13 mouse cellular contexts compared by ENCODE assay signal in the genomic region with DNA sequence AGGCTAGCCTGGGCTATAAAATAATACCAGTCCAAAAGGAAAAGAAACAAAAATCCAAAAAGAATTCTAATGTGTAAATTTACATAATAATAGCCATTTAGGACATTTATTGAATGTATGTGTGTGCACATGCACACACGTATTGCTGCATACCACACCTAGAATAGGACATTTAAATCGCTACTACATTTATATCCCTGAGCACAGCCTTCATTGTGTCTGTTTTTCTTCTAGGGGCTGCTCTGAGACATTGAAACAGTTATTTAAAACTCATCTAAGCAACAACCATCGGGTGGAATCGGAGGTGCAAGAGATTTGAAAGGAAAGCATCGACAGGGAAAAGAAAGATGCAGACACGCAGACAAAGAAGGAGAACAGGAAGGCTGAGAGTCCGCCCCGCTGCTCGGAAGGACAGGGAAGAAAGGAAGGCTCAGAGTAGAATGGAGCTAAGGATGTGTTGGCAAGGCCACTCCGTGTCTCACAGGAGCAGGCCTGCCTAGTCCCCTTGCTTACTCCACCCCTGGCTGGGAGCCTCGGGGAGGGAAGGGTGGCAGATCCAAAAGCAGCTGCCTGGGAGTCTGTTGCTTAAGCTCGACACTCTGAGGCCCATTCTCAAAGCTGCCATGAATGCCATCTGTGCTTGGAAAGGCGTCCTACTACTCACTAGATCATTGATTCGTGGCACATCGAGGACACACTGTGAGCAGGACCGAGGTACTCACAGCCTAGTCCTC. TPM values are rescaled to one million over a fixed set of nuclear protein-coding genes. Genes with fewer than 3 reads are reported as not detected.
A peak's percentile ranks its signal among the peaks of the same experiment; 100 is the strongest.
DNase-seq lines count a peak whose midpoint lies in the region; ATAC-seq lines count a peak whose summit lies in the region.
"Had no signal": no experiment of that assay in that cellular context is flagged by ENCODE, and none has a peak within 500 bp of the region (broad histone marks: within the 10 kb centered on the region; RNA-seq: fewer than 3 reads in every experiment).

No protein-coding gene starts in this region.

- intact Hi-C loops in gastrocnemius, postnatal 36 days (cut with DNase I) = no loop called here
- intact Hi-C loops in left cerebral cortex, postnatal 25 days (cut with DNase I) = no loop called here

- no peak overlapping the region for H3K9ac ChIP-seq in intestine, embryonic 16.5 days (ENCODE audit: low read depth, low read length)

- H3K4me3 ChIP-seq in intestine, embryonic 16.5 days (ENCODE audit: low read length) = no peak overlapping the region
- H3K4me3 ChIP-seq: heart, adult 2 months had no signal

- peak; percentile 61 for DNase-seq in brain, adult 2 months (ENCODE audit: low read depth, low spot score)
- DNase-seq in brain, embryonic 18.5 days (ENCODE audit: low read depth, low spot score) = peak; percentile 72
- DNase-seq in gastrocnemius, postnatal 36 days = peak; percentile 8 to 27
- peak; percentile 13 to 42 for DNase-seq in left cerebral cortex, postnatal 25 days (ENCODE audit: low spot score in 2 of 2)
- DNase-seq in ovary, postnatal 36 days (ENCODE audit: low spot score) = no peak
- DNase-seq in thymus, postnatal 0 days (ENCODE audit: low spot score) = no peak
- no peak for DNase-seq in adrenal gland, adult 8-10 months
- DNase-seq: adrenal gland, adult 2 months; embryo, embryonic 11 days; kidney, postnatal 10 days had no signal

- no peaks in the 10 kb centered on the region for H3K36me3 ChIP-seq in intestine, embryonic 16.5 days (ENCODE audit: control insufficient read depth, insufficient read depth, low read length)
- H3K36me3 ChIP-seq: G1E had no signal

- H3K27ac ChIP-seq in intestine, embryonic 16.5 days (ENCODE audit: low read length) = no peak overlapping the region
- H3K27ac ChIP-seq: heart, adult 2 months had no signal

- H3K4me2 ChIP-seq in intestine, embryonic 16.5 days (ENCODE audit: low read depth, low read length) = no peak overlapping the region

- 67% methylated on average over 16 of the region's 16 CpGs for WGBS in intestine, embryonic 16.5 days

- H3K4me1 ChIP-seq in intestine, embryonic 16.5 days (ENCODE audit: control insufficient read depth, insufficient read depth, low read length) = no peaks in the 10 kb centered on the region

- no peaks in the 10 kb centered on the region for H3K27me3 ChIP-seq in intestine, embryonic 16.5 days (replicated peaks; ENCODE audit: control insufficient read depth, insufficient read depth, low read length)

- H3K9me3 ChIP-seq in intestine, embryonic 16.5 days (ENCODE audit: control insufficient read depth, low read length) = no peaks in the 10 kb centered on the region
- H3K9me3 ChIP-seq: G1E had no signal

- no peak for ATAC-seq in intestine, embryonic 16.5 days

RNA-seq across cellular contexts. Expression of gene Jmy, which starts 11.0 kb away (rescaled TPM):
- 10 to 100 TPM; 23.5 to 26.7 TPM for total RNA-seq in gastrocnemius, postnatal 36 days (2021)
- total RNA-seq in left cerebral cortex, postnatal 25 days (2021) = 10 to 100 TPM; 35.0 to 41.9 TPM
- 4.7 and 6.0 TPM in 2 replicates for polyA plus RNA-seq in thymus, postnatal 0 days (2015; fragmentation: Nextera tagmentation; extraction: Ambion mirVana)
- 1.9 and 2.2 TPM in 2 replicates for polyA plus RNA-seq in intestine, embryonic 16.5 days (2015; fragmentation: Nextera tagmentation; extraction: Ambion mirVana)
- total RNA-seq in adrenal gland, adult 8-10 months (2022) = 10 to 100 TPM; 49.5 to 64.5 (median 54.5) TPM

Comparison
In these comparisons a context has a peak if more than half of its experiments do, and no peak if none do; other contexts are left out.
1. DNase-seq: peak in brain, adult 2 months (single experiment), brain, embryonic 18.5 days (single experiment), gastrocnemius, postnatal 36 days (2 of 2) and left cerebral cortex, postnatal 25 days (2 of 2); none in ovary, postnatal 36 days (single experiment), thymus, postnatal 0 days (single experiment) and adrenal gland, adult 8-10 months (single experiment).